Mouse (Mus musculus): ENCODE measurements around the gene Cmc2.

- TF ChIP-seq SRF (IDR thresholded peaks at IDR 0.05; ENCODE audit: control insufficient read depth, insufficient read length, low read depth) (no peak), POLR2A (IDR thresholded peaks at IDR 0.05; ENCODE audit: insufficient read length, low read depth) (no peak)
Observed at GRCm38 (mm10) chr8:116842678-116843077, 78.6 kb downstream of the Cmc2 start.
